ENCODE assay signal across 11 mouse cellular contexts in genomic region chr7:66127951-66128645, GRCm38 (mm10). TPM values are rescaled to one million over a fixed set of nuclear protein-coding genes. Genes with fewer than 3 reads are reported as not detected.
DNase-seq lines count a peak whose midpoint lies in the region; ATAC-seq lines count a peak whose summit lies in the region.
"Had no signal": no experiment of that assay in that cellular context is flagged by ENCODE, and none has a peak within 500 bp of the region (broad histone marks: within the 10 kb centered on the region; RNA-seq: fewer than 3 reads in every experiment).

No protein-coding gene starts in this region.

- WGBS in heart, embryonic 13.5 days, result 73% methylated on average over 4 of the region's 4 CpGs
- 42% methylated on average over 4 of the region's 4 CpGs for WGBS in hindbrain, embryonic 10.5 days
- 29% methylated on average over 4 of the region's 4 CpGs for WGBS in midbrain, embryonic 14.5 days

- no peak for ATAC-seq in heart, embryonic 13.5 days (ENCODE audit: extremely low read depth, insufficient number of reproducible peaks, low FRiP score, low TSS enrichment)
- ATAC-seq in midbrain, embryonic 14.5 days (ENCODE audit: low FRiP score, low TSS enrichment), result no peak
- ATAC-seq in frontal cortex, adult (ENCODE audit: low TSS enrichment), result no peak

- H3K4me2 ChIP-seq in heart, embryonic 13.5 days, result no peak overlapping the region
- no peak overlapping the region for H3K4me2 ChIP-seq in midbrain, embryonic 14.5 days (ENCODE audit: low read length)

- no peak overlapping the region for H3K9ac ChIP-seq in heart, embryonic 13.5 days
- no peak overlapping the region for H3K9ac ChIP-seq in midbrain, embryonic 14.5 days (replicated peaks; ENCODE audit: low read length)

- 0 out of 2 replicates have a peak overlapping the region, but pooled peaks have one; percentile 57 for H3K27ac ChIP-seq in heart, embryonic 13.5 days (replicated peaks)
- H3K27ac ChIP-seq in hindbrain, embryonic 10.5 days, result no peak overlapping the region; the same call in 1 of the 2 replicates
- H3K27ac ChIP-seq in midbrain, embryonic 14.5 days (replicated peaks; ENCODE audit: low read depth, low read length), result no peak overlapping the region; the same call in 1 of the 2 replicates

- no peaks in the 10 kb centered on the region for H3K9me3 ChIP-seq in heart, embryonic 13.5 days
- 0 out of 2 replicates have a peak, but pooled peaks cover 2% of the 10 kb centered on the region for H3K9me3 ChIP-seq in hindbrain, embryonic 10.5 days
- no peaks in the 10 kb centered on the region for H3K9me3 ChIP-seq in midbrain, embryonic 14.5 days (ENCODE audit: control insufficient read depth, low read length)

- no peak for DNase-seq in heart, postnatal 4 days
- peak; percentile 49 for DNase-seq in embryo, embryonic 10.5 days (ENCODE audit: low spot score)
- peak; percentile 22 for DNase-seq in hindbrain, embryonic 10.5 days (ENCODE audit: low spot score)
- DNase-seq in midbrain, embryonic 14.5 days, result peak; percentile 40
- DNase-seq in thymus, postnatal 36 days, result no peak
- DNase-seq in cerebellum, postnatal 10 days, result no peak
- DNase-seq: adrenal gland, postnatal 36 days; heart, postnatal 36 days; kidney, adult 9 months had no signal

- H3K27me3 ChIP-seq in heart, embryonic 13.5 days (replicated peaks), result no peaks in the 10 kb centered on the region
- no peaks in the 10 kb centered on the region for H3K27me3 ChIP-seq in hindbrain, embryonic 10.5 days (ENCODE audit: insufficient read depth, poor library complexity, severe bottlenecking)
- H3K27me3 ChIP-seq in midbrain, embryonic 14.5 days (ENCODE audit: control insufficient read depth, insufficient read depth, low read length), result no peaks in the 10 kb centered on the region

- H3K4me1 ChIP-seq in heart, embryonic 13.5 days, result peaks cover 43% of the 10 kb centered on the region
- peaks cover 31% of the 10 kb centered on the region for H3K4me1 ChIP-seq in hindbrain, embryonic 10.5 days (replicated peaks)
- H3K4me1 ChIP-seq in midbrain, embryonic 14.5 days (ENCODE audit: control insufficient read depth, insufficient read depth, low read length), result peaks cover 17% of the 10 kb centered on the region; the same call in 1 of the 2 replicates

- no peak overlapping the region for H3K4me3 ChIP-seq in heart, embryonic 13.5 days
- no peak overlapping the region for H3K4me3 ChIP-seq in hindbrain, embryonic 10.5 days
- no peak overlapping the region for H3K4me3 ChIP-seq in midbrain, embryonic 14.5 days (replicated peaks; ENCODE audit: low read depth, low read length)

- peaks cover 45% of the 10 kb centered on the region for H3K36me3 ChIP-seq in heart, embryonic 13.5 days
- H3K36me3 ChIP-seq in hindbrain, embryonic 10.5 days, result peaks cover 52% of the 10 kb centered on the region
- peaks cover 13% of the 10 kb centered on the region for H3K36me3 ChIP-seq in midbrain, embryonic 14.5 days (ENCODE audit: control insufficient read depth, insufficient read depth, low read length)

RNA-seq across cellular contexts. Expression of gene Chsy1, which starts 18.8 kb away (rescaled TPM):
- polyA plus RNA-seq in heart, embryonic 13.5 days (2015; fragmentation: Nextera tagmentation; extraction: Ambion mirVana), result 11.7 and 13.2 TPM in 2 replicates
- total RNA-seq in heart, postnatal 4 days (2021), result 10 to 100 TPM; 51.4 to 52.3 TPM
- 9.6 and 11.2 TPM in 2 replicates for polyA plus RNA-seq in hindbrain, embryonic 10.5 days (2016; fragmentation: Nextera tagmentation; extraction: Ambion mirVana)
- polyA plus RNA-seq in midbrain, embryonic 14.5 days (2014; fragmentation: Nextera tagmentation; extraction: Ambion mirVana), result 14.0 and 16.0 TPM in 2 replicates

RNA-seq across cellular contexts. Expression of gene Selenos, which starts 48.6 kb away (rescaled TPM):
- polyA plus RNA-seq in heart, embryonic 13.5 days (2015; fragmentation: Nextera tagmentation; extraction: Ambion mirVana), result 66.1 and 74.9 TPM in 2 replicates
- total RNA-seq in heart, postnatal 4 days (2021), result 10 to 100 TPM; 33.9 to 36.5 TPM
- 90.0 and 94.0 TPM in 2 replicates for polyA plus RNA-seq in hindbrain, embryonic 10.5 days (2016; fragmentation: Nextera tagmentation; extraction: Ambion mirVana)
- polyA plus RNA-seq in midbrain, embryonic 14.5 days (2014; fragmentation: Nextera tagmentation; extraction: Ambion mirVana), result 78.3 and 79.9 TPM in 2 replicates

Comparison
In these comparisons a context has a peak if more than half of its experiments do, and no peak if none do; other contexts are left out.
1. DNase-seq: peak in embryo, embryonic 10.5 days (single experiment), hindbrain, embryonic 10.5 days (single experiment) and midbrain, embryonic 14.5 days (single experiment); none in heart, postnatal 4 days (single experiment), thymus, postnatal 36 days (0 of 2) and cerebellum, postnatal 10 days (0 of 2).